Mouse (Mus musculus) limb, embryonic 15.5 days (tissue): ENCODE data around the gene Hnrnpa0. TPM values are rescaled to one million over a fixed set of nuclear protein-coding genes. Genes with fewer than 3 reads are reported as not detected.
"Not testable (repeated sequence)": the region's sequence is repeated elsewhere in the genome, so short reads cannot be mapped to it uniquely, and the experiment has no call there.

ENCODE experiments used
- ATAC-seq: fragments of 200-750 bp; cut with Nextera tagmentation; 2 replicates; pipeline ENCODE4 v1.8.0; 2017; ENCODE audit warnings: low read depth, moderate TSS enrichment; ENCODE audit not compliant: insufficient number of reproducible peaks, low FRiP score, low TSS enrichment
- H3K27ac ChIP-seq: fragments of 300-500 bp; sonication (generic); 2 replicates; pipeline ENCODE4 v1.5.1; 2015; ENCODE audit warnings: moderate library complexity, mild to moderate bottlenecking, inconsistent platforms
- H3K27me3 ChIP-seq: fragments of 300-500 bp; sonication (generic); 2 replicates; pipeline ENCODE4 v1.6.1; 2015; ENCODE audit warnings: inconsistent platforms
- H3K36me3 ChIP-seq: fragments of 300-500 bp; sonication (generic); 2 replicates; pipeline ENCODE4 v1.6.1; 2015; ENCODE audit warnings: inconsistent platforms
- H3K4me1 ChIP-seq: fragments of 300-500 bp; sonication (generic); 2 replicates; pipeline ENCODE4 v1.6.1; 2015; ENCODE audit warnings: inconsistent platforms
- H3K4me2 ChIP-seq: fragments of 300-500 bp; sonication (generic); 2 replicates; pipeline ENCODE4 v1.6.1; 2015; ENCODE audit warnings: mild to moderate bottlenecking, inconsistent platforms
- H3K4me3 ChIP-seq: fragments of 300-500 bp; sonication (generic); 2 replicates; pipeline ENCODE4 v1.5.1; 2015; ENCODE audit warnings: mild to moderate bottlenecking, inconsistent platforms
- H3K9ac ChIP-seq: fragments of 300-500 bp; sonication (generic); 2 replicates; pipeline ENCODE4 v1.6.1; 2015; ENCODE audit warnings: inconsistent platforms
- H3K9me3 ChIP-seq: fragments of 300-500 bp; sonication (generic); 2 replicates; pipeline ENCODE4 v1.6.1; 2016; ENCODE audit warnings: inconsistent platforms
- WGBS: fragments of 180-500 bp; shearing (Covaris S2); methylation state at CpG from one replicate; pipeline ENCODE4 v1.1.7; 2015; 5-methylcytosine and 5-hydroxymethylcytosine counted together
- polyA plus RNA-seq: library from polyadenylated mRNA; unstranded; fragments of >200 nt; fragmentation: Nextera tagmentation; extraction: Ambion mirVana; gene quantifications from 2 replicates; pipeline ENCODE4 v1.2.1, GENCODE M21; 2015

Gene Hnrnpa0
- polyA plus RNA-seq, 1 experiment from 2014 or later = 31.7 TPM

GRCm38 (mm10) chr13:58149629-58150028 is 21.3 kb upstream of the Hnrnpa0 start:
- no peaks in the 10 kb centered on the region for H3K36me3 ChIP-seq
- H3K9ac ChIP-seq = no peak overlapping the region
- no peak overlapping the region for H3K27ac ChIP-seq
- no peak for ATAC-seq
- no peaks in the 10 kb centered on the region for H3K9me3 ChIP-seq
- no peaks in the 10 kb centered on the region for H3K27me3 ChIP-seq
- H3K4me1 ChIP-seq = peaks cover 7% of the 10 kb centered on the region
- WGBS = 65% methylated on average over 3 of the region's 3 CpGs
- no peak overlapping the region for H3K4me3 ChIP-seq
- no peak overlapping the region for H3K4me2 ChIP-seq

DNA sequence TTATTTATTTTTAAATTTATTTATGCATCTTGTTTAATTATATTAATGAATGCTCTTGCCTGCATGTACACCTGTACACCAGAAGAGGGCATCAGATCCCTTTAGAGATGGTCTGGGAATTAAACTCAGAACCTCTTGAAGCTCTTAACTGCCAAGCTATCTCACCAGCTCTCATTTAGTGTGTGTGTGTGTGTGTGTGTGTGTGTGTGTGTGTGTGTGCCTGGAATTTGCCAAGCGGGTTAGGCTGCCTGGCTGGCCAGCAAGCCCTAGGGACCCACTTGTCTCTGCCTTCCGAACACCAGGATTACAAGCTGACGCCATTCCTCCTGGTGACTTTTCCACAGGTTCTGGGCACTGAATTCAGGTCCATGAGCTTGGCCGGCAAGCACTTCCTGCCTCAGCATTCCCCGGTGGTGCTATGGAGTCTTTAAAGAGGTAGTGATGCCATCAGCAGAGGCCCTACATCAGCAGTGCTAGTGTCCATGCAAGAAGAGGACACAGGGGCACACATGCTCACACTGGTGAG is 20.7 kb upstream of the Hnrnpa0 start:
- H3K4me2 ChIP-seq = peak overlapping the region; percentile 48
- H3K36me3 ChIP-seq = no peaks in the 10 kb centered on the region
- H3K9me3 ChIP-seq = no peaks in the 10 kb centered on the region
- 29% methylated on average over 5 of the region's 5 CpGs for WGBS
- peaks cover 7% of the 10 kb centered on the region for H3K4me1 ChIP-seq
- ATAC-seq = no peak
- peak overlapping the region; percentile 35 for H3K4me3 ChIP-seq
- no peak overlapping the region for H3K27ac ChIP-seq
- H3K9ac ChIP-seq = no peak overlapping the region
- no peaks in the 10 kb centered on the region for H3K27me3 ChIP-seq

DNA sequence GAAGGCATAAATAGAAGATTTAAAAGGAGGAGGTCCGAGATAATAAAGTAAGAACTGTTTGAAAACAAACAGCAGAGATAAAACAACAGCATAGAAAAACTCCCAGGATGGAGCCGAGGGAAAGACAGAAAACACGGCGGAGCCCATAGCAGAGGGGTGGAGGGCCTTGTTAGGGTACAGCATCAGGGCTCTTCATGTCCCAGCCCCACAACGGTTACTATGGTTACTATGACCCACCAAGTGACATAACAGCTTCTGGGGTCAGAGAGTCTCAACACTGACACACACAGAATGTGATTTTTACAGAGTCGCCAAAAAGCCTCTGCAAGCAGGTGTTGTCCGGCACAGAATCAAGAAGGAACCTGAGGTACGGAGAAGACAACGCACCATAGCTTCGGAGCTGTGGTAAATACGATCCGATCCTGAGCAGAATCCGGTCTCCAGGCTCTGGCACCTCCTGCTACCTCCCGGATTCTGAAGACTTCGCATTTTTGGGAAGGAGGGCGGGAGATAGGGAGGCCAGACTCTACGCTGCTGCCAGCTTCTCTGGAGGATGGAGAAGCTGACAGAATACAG is 20.0 kb upstream of the Hnrnpa0 start:
- H3K4me3 ChIP-seq = peak overlapping the region; percentile 35
- WGBS = under 1% methylated on average over 17 of the region's 17 CpGs
- peak; percentile 82; the same call in 1 of the 2 replicates for ATAC-seq
- H3K9ac ChIP-seq = no peak overlapping the region
- no peaks in the 10 kb centered on the region for H3K36me3 ChIP-seq
- H3K27ac ChIP-seq = no peak overlapping the region
- no peaks in the 10 kb centered on the region for H3K9me3 ChIP-seq
- peak overlapping the region; percentile 48 for H3K4me2 ChIP-seq
- H3K4me1 ChIP-seq = peaks cover 7% of the 10 kb centered on the region
- H3K27me3 ChIP-seq = no peaks in the 10 kb centered on the region

GRCm38 (mm10) chr13:58147760-58148159 is 19.4 kb upstream of the Hnrnpa0 start:
- Histone ChIP-seq H3K9me3 (no peaks in the 10 kb centered on the region), H3K27me3 (no peaks in the 10 kb centered on the region), H3K4me3 (no peak overlapping the region), H3K36me3 (no peaks in the 10 kb centered on the region), H3K9ac (no peak overlapping the region), H3K4me2 (no peak overlapping the region), H3K4me1 (peaks cover 7% of the 10 kb centered on the region), H3K27ac (no peak overlapping the region)
- WGBS = 79% methylated on average over 1 of the region's 1 CpGs
- no peak for ATAC-seq

GRCm38 (mm10) chr13:58146603-58147002 is 18.2 kb upstream of the Hnrnpa0 start:
- WGBS = 96% methylated on average over 8 of the region's 8 CpGs
- not testable (repeated sequence) for H3K9me3 ChIP-seq, H3K4me3 ChIP-seq, ATAC-seq, H3K4me1 ChIP-seq, H3K27me3 ChIP-seq, H3K4me2 ChIP-seq, H3K36me3 ChIP-seq, H3K9ac ChIP-seq, H3K27ac ChIP-seq

GRCm38 (mm10) chr13:58131692-58132091 is 3.3 kb upstream of the Hnrnpa0 start:
- no peak overlapping the region for H3K4me2 ChIP-seq
- no peaks in the 10 kb centered on the region for H3K36me3 ChIP-seq
- H3K4me1 ChIP-seq = 0 out of 2 replicates have a peak, but pooled peaks cover 3% of the 10 kb centered on the region
- H3K4me3 ChIP-seq = no peak overlapping the region
- H3K9ac ChIP-seq = no peak overlapping the region
- no peaks in the 10 kb centered on the region for H3K27me3 ChIP-seq
- WGBS = 48% methylated on average over 3 of the region's 3 CpGs
- ATAC-seq = no peak
- no peaks in the 10 kb centered on the region for H3K9me3 ChIP-seq
- no peak overlapping the region for H3K27ac ChIP-seq

- Histone ChIP-seq H3K9ac (peak overlapping the region; percentile 95), H3K4me1 (peaks cover 10% of the 10 kb centered on the region; the same call in 1 of the 2 replicates), H3K36me3 (0 out of 2 replicates have a peak, but pooled peaks cover 2% of the 10 kb centered on the region), H3K9me3 (no peaks in the 10 kb centered on the region), H3K27me3 (no peaks in the 10 kb centered on the region), H3K27ac (peak overlapping the region; percentile 98), H3K4me3 (peak overlapping the region; percentile 75), H3K4me2 (peak overlapping the region; percentile 68)
- 26% methylated on average over 4 of the region's 4 CpGs for WGBS
- no peak for ATAC-seq
These were observed 1.4 kb upstream of the Hnrnpa0 start for GRCm38 (mm10) chr13:58129687-58130246.

GRCm38 (mm10) chr13:58128768-58129671 is 664 bp upstream of the Hnrnpa0 start:
- H3K27ac ChIP-seq = peak overlapping the region; percentile 98
- peak overlapping the region; percentile 75 for H3K4me3 ChIP-seq
- 0 out of 2 replicates have a peak, but pooled peaks cover 2% of the 10 kb centered on the region for H3K36me3 ChIP-seq
- H3K27me3 ChIP-seq = no peaks in the 10 kb centered on the region
- peak overlapping the region; percentile 95 for H3K9ac ChIP-seq
- peak overlapping the region; percentile 68 for H3K4me2 ChIP-seq
- no peaks in the 10 kb centered on the region for H3K9me3 ChIP-seq
- peak; percentile 97 for ATAC-seq
- peaks cover 10% of the 10 kb centered on the region; the same call in 1 of the 2 replicates for H3K4me1 ChIP-seq
- WGBS = under 1% methylated on average over 82 of the region's 83 CpGs

DNA sequence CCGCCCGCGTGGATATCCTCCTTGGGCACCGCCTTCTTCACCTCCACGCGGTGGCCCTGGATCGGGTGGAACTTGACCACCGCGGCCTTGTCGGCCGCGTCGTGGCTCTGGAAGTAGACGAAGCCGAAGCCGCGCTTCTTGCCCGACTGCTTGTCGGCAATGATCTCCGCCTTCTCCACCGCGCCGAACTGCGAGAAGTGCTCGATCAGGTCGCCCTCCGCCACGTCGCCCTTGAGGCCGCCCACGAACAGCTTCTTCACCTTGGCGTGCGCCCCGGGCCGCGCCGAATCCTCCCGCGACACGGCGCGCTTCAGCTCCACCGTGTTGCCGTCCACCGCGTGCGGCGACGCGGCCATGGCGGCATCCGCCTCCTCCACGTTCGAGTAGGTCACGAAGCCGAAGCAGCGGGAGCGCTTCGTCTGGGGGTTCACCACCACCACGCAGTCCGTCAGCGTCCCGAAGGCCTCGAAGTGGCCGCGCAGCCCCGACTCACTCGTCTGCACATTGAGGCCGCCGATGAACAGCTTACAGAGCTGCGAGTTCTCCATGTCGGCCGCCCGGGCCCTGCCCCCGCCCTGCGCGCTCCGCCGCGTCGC is 492 bp downstream of the Hnrnpa0 start:
- peak; percentile 15; the same call in 1 of the 2 replicates for ATAC-seq
- H3K27ac ChIP-seq = peak overlapping the region; percentile 98
- H3K36me3 ChIP-seq = 0 out of 2 replicates have a peak, but pooled peaks cover 2% of the 10 kb centered on the region
- no peaks in the 10 kb centered on the region for H3K9me3 ChIP-seq
- H3K27me3 ChIP-seq = no peaks in the 10 kb centered on the region
- H3K9ac ChIP-seq = peak overlapping the region; percentile 99
- peak overlapping the region; percentile 60 for H3K4me2 ChIP-seq
- H3K4me1 ChIP-seq = peaks cover 11% of the 10 kb centered on the region; the same call in 1 of the 2 replicates
- peak overlapping the region; percentile 75 for H3K4me3 ChIP-seq
- under 1% methylated on average over 81 of the region's 81 CpGs for WGBS

DNA sequence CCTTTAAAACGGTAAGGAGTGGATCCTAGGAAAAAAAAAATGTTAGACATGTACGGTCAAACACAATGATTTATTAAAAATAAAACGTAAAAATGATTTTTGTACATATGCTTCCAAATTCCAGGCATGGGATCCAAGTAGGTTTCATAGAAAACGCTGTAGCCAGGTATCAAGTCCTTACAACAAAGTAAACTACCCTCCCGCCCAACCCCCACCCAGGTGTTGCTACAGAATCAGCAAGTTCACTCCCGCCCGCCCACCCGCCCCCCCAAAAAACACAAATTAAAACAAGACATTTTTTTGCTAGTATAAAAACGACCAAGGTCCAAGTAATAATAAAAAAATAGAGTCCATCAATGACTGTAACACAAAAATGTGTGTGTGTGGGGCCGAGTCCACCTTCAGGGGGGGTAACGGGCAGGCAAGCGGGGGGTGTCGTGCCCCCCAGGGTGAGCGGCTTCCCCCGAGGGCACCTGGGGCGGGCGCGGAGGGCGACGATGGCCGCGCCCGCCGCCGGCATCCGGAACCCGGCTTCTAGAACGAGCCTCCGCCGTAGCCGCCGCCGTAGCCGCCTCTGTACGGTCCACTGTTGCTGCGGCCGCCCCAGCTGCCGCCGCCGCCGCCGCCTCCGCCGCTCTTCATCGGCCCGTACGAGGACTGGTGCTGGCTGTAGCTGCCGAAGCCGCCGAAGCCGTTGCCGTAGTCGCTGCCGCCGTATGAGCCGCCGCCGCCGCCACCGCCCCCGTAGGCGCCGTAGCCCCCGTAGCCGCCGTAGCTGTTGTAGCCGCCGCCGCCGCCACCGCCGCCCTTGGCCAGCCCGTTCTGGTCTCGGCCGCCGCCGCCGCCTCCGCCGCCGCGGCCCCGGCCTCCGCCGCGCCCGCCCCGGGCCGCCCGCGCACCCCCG is 1.2 kb downstream of the Hnrnpa0 start:
- Histone ChIP-seq H3K4me3 (peak overlapping the region; percentile 75), H3K27ac (peak overlapping the region; percentile 98), H3K27me3 (no peaks in the 10 kb centered on the region), H3K36me3 (0 out of 2 replicates have a peak, but pooled peaks cover 2% of the 10 kb centered on the region), H3K9ac (peak overlapping the region; percentile 99), H3K4me1 (peaks cover 13% of the 10 kb centered on the region; the same call in 1 of the 2 replicates), H3K9me3 (no peaks in the 10 kb centered on the region), H3K4me2 (peak overlapping the region; percentile 60)
- ATAC-seq = no peak
- under 1% methylated on average over 59 of the region's 92 CpGs for WGBS
